In the genomic region with DNA sequence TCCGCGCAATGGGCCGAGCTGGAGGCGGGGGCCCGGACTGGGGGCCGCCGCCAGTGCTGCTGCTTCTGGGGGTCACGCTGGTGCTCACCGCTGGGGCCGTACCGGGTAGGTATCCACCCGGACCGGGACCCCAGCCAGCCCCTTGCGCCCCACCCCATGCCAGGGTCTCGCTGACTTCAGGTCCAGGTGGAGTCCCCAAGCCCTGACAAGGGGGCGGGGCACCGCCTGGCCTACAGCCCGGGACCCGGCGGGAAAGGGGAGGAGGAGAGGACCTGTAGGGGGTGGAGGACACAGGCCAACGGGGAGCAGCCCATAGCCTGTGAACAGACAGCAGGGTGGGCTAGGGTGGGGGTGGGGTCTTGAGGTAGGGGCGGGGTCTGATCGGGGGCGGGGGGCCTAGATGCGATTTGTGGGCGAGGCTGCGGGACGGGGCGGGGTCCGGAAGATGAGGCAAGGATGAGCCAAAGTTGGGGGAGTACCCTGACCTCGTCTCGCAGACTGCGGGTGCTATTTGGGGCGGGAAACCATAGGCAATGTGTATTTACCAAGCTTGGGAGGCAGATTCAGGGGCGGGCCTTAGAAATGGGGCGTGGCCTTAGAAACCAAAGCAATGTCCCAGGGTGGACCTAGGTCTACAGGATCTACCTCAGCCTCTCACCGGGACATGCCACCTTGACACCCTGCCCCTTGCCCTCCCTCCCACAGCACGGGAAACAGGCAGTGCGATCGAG, we compare ENCODE assay signal across 8 mouse cellular contexts. TPM values are rescaled to one million over a fixed set of nuclear protein-coding genes. Genes with fewer than 3 reads are reported as not detected.
DNase-seq lines count a peak whose midpoint lies in the region; ATAC-seq and TF ChIP-seq lines count a peak whose summit lies in the region.

No protein-coding gene starts in this region.

- TF ChIP-seq CTCF in ES-Bruce4 (IDR thresholded peaks at IDR 0.05; ENCODE audit: low read depth, low read length), result no peak
- TF ChIP-seq CTCF in liver, postnatal 0 days (IDR thresholded peaks at IDR 0.05; ENCODE audit: low read depth), result no peak

- peaks cover 4% of the 10 kb centered on the region for H3K4me1 ChIP-seq in ES-Bruce4 (ENCODE audit: control insufficient read depth, insufficient read depth, low read length)
- H3K4me1 ChIP-seq in embryonic facial prominence, embryonic 14.5 days (ENCODE audit: control insufficient read depth, insufficient read depth, low read length), result peaks cover 13% of the 10 kb centered on the region
- H3K4me1 ChIP-seq in liver, postnatal 0 days (ENCODE audit: insufficient read depth), result peaks cover 11% of the 10 kb centered on the region
- peaks cover 53% of the 10 kb centered on the region for H3K4me1 ChIP-seq in neural tube, embryonic 15.5 days

- no peak for TF ChIP-seq POLR2A in ES-Bruce4 (IDR thresholded peaks at IDR 0.05; ENCODE audit: insufficient read depth, low read length)

- H3K27me3 ChIP-seq in ES-Bruce4 (ENCODE audit: control insufficient read depth, insufficient read depth, low read length, poor library complexity, severe bottlenecking), result 0 out of 2 replicates have a peak, but pooled peaks cover 1% of the 10 kb centered on the region
- peaks cover 9% of the 10 kb centered on the region; the same call in 1 of the 2 replicates for H3K27me3 ChIP-seq in embryonic facial prominence, embryonic 14.5 days (replicated peaks; ENCODE audit: control insufficient read depth, insufficient read depth, low read length)
- H3K27me3 ChIP-seq in liver, postnatal 0 days (ENCODE audit: insufficient read depth, low read length), result peaks cover 23% of the 10 kb centered on the region
- H3K27me3 ChIP-seq in neural tube, embryonic 15.5 days (replicated peaks), result no peaks in the 10 kb centered on the region

- 3% methylated on average over 25 of the region's 40 CpGs for WGBS in embryonic facial prominence, embryonic 14.5 days
- 2% methylated on average over 31 of the region's 40 CpGs for WGBS in liver, postnatal 0 days (ENCODE audit: insufficient replicate concordance)
- WGBS in neural tube, embryonic 15.5 days, result under 1% methylated on average over 34 of the region's 40 CpGs

- H3K27ac ChIP-seq in ES-Bruce4 (ENCODE audit: insufficient read depth, low read length), result no peak overlapping the region
- H3K27ac ChIP-seq in embryonic facial prominence, embryonic 14.5 days (replicated peaks; ENCODE audit: low read depth, low read length), result no peak overlapping the region
- no peak overlapping the region for H3K27ac ChIP-seq in liver, postnatal 0 days (ENCODE audit: low read depth)
- H3K27ac ChIP-seq in neural tube, embryonic 15.5 days (replicated peaks), result peak overlapping the region; percentile 94

- peak; percentile 76 for ATAC-seq in embryonic facial prominence, embryonic 14.5 days (ENCODE audit: low read depth)
- peak; percentile 69 for ATAC-seq in liver, postnatal 0 days
- ATAC-seq in neural tube, embryonic 15.5 days (ENCODE audit: low FRiP score), result peak; percentile 75

- no peak for TF ChIP-seq EP300 in ES-Bruce4 (IDR thresholded peaks at IDR 0.05; ENCODE audit: insufficient read depth, low read depth, low read length)
- no peak for TF ChIP-seq EP300 in liver, postnatal 0 days (IDR thresholded peaks at IDR 0.05; ENCODE audit: low read depth)

- intact Hi-C loops in heart, postnatal 10 days (cut with DNase I), result no loop called here

- peak; percentile 75 to 81 for DNase-seq in adrenal gland, postnatal 36 days
- peak; percentile 69 for DNase-seq in embryonic facial prominence, embryonic 14.5 days (ENCODE audit: low spot score)
- DNase-seq in heart, postnatal 10 days, result peak; percentile 43 to 60
- peak; percentile 46 to 53 for DNase-seq in layer of hippocampus, adult 18-20 months (ENCODE audit: low spot score in 2 of 2)
- peak; percentile 57 for DNase-seq in liver, postnatal 0 days
- peak; percentile 31 for DNase-seq in urinary bladder, postnatal 25 days (ENCODE audit: low spot score)

- peak overlapping the region; percentile 67 for H3K9ac ChIP-seq in ES-Bruce4 (ENCODE audit: low read depth, poor library complexity, severe bottlenecking)
- H3K9ac ChIP-seq in embryonic facial prominence, embryonic 14.5 days (ENCODE audit: low read depth, low read length), result peak overlapping the region; percentile 64
- H3K9ac ChIP-seq in liver, postnatal 0 days (replicated peaks), result peak overlapping the region; percentile 51; the same call in 1 of the 2 replicates
- peak overlapping the region; percentile 86 for H3K9ac ChIP-seq in neural tube, embryonic 15.5 days (replicated peaks)

- peak overlapping the region; percentile 100 for H3K4me2 ChIP-seq in embryonic facial prominence, embryonic 14.5 days (ENCODE audit: low read depth, low read length)
- H3K4me2 ChIP-seq in liver, postnatal 0 days (ENCODE audit: low read depth, low read length), result peak overlapping the region; percentile 99
- peak overlapping the region; percentile 90 for H3K4me2 ChIP-seq in neural tube, embryonic 15.5 days

- no peaks in the 10 kb centered on the region for H3K36me3 ChIP-seq in ES-Bruce4 (ENCODE audit: control insufficient read depth, insufficient read depth, low read length, poor library complexity, severe bottlenecking)
- H3K36me3 ChIP-seq in embryonic facial prominence, embryonic 14.5 days (ENCODE audit: control insufficient read depth, insufficient read depth, low read length), result peaks cover 6% of the 10 kb centered on the region; the same call in 1 of the 2 replicates
- no peaks in the 10 kb centered on the region for H3K36me3 ChIP-seq in liver, postnatal 0 days (replicated peaks; ENCODE audit: insufficient read depth, low read length)
- H3K36me3 ChIP-seq in neural tube, embryonic 15.5 days, result peaks cover 3% of the 10 kb centered on the region; the same call in 1 of the 2 replicates

- peak overlapping the region; percentile 70 for H3K4me3 ChIP-seq in ES-Bruce4 (ENCODE audit: low read depth, low read length)
- peak overlapping the region; percentile 64 for H3K4me3 ChIP-seq in embryonic facial prominence, embryonic 14.5 days (ENCODE audit: low read depth, low read length)
- H3K4me3 ChIP-seq in liver, postnatal 0 days (ENCODE audit: low read depth, low read length), result peak overlapping the region; percentile 62
- H3K4me3 ChIP-seq in neural tube, embryonic 15.5 days (replicated peaks), result peak overlapping the region; percentile 63

- no peaks in the 10 kb centered on the region for H3K9me3 ChIP-seq in ES-Bruce4 (replicated peaks; ENCODE audit: control insufficient read depth, insufficient read depth, low read length, poor library complexity, severe bottlenecking)
- no peaks in the 10 kb centered on the region for H3K9me3 ChIP-seq in embryonic facial prominence, embryonic 14.5 days (ENCODE audit: control insufficient read depth, low read length)
- no peaks in the 10 kb centered on the region for H3K9me3 ChIP-seq in liver, postnatal 0 days (ENCODE audit: low read length)
- no peaks in the 10 kb centered on the region for H3K9me3 ChIP-seq in neural tube, embryonic 15.5 days (replicated peaks)

RNA-seq across cellular contexts. Expression of gene Cspg5, which starts 2.2 kb away (rescaled TPM):
- polyA plus RNA-seq in ES-Bruce4 (2011; ENCODE audit: insufficient read depth, insufficient read length, low read depth, missing spikeins), result 1.0 and 1.2 TPM in 2 replicates
- total RNA-seq in adrenal gland, postnatal 36 days (2021), result 10 to 100 TPM; 22.6 to 22.8 TPM
- 8.3 and 9.6 TPM in 2 replicates for polyA plus RNA-seq in embryonic facial prominence, embryonic 14.5 days (2014; fragmentation: Nextera tagmentation; extraction: Ambion mirVana)
- total RNA-seq in heart, postnatal 10 days (2021), result under 1 TPM; 0.43 to 0.55 TPM
- total RNA-seq in layer of hippocampus, adult 18-20 months (2021), result 100 to 1,000 TPM; 288 to 297 TPM
- polyA plus RNA-seq in liver, postnatal 0 days (2015; fragmentation: Nextera tagmentation; extraction: Ambion mirVana), result 0.31 and 0.41 TPM in 2 replicates
- polyA plus RNA-seq in neural tube, embryonic 15.5 days (2015; fragmentation: Nextera tagmentation; extraction: Ambion mirVana), result 145 and 180 TPM in 2 replicates

RNA-seq across cellular contexts. Expression of gene Elp6, which starts 59.2 kb away (rescaled TPM):
- 8.5 and 9.0 TPM in 2 replicates for polyA plus RNA-seq in ES-Bruce4 (2011; ENCODE audit: insufficient read depth, insufficient read length, low read depth, missing spikeins)
- 1 to 10 TPM; 8.0 to 9.8 TPM for total RNA-seq in adrenal gland, postnatal 36 days (2021)
- 17.7 and 21.5 TPM in 2 replicates for polyA plus RNA-seq in embryonic facial prominence, embryonic 14.5 days (2014; fragmentation: Nextera tagmentation; extraction: Ambion mirVana)
- total RNA-seq in heart, postnatal 10 days (2021), result 1 to 10 TPM; 4.5 to 4.7 TPM
- 10 to 100 TPM; 11.1 to 11.8 TPM for total RNA-seq in layer of hippocampus, adult 18-20 months (2021)
- polyA plus RNA-seq in liver, postnatal 0 days (2015; fragmentation: Nextera tagmentation; extraction: Ambion mirVana), result 3.2 and 3.3 TPM in 2 replicates
- 38.0 and 41.0 TPM in 2 replicates for polyA plus RNA-seq in neural tube, embryonic 15.5 days (2015; fragmentation: Nextera tagmentation; extraction: Ambion mirVana)

Comparison
In these comparisons a context has a peak if more than half of its experiments do, and no peak if none do; other contexts are left out.
1. RNA of gene Cspg5, which starts 2.2 kb away (polyA plus RNA-seq): 145 to 180 TPM in neural tube, embryonic 15.5 days; 8.3 to 9.6 TPM in embryonic facial prominence, embryonic 14.5 days, 1.0 to 1.2 TPM in ES-Bruce4 and 0.31 to 0.41 TPM in liver, postnatal 0 days; every median in the first group is over 10 times any median in the second.
2. Peak in every context shown above with its lines, with median percentiles within 50 percentile points of each other: H3K4me3 ChIP-seq, H3K9ac ChIP-seq, DNase-seq, ATAC-seq and H3K4me2 ChIP-seq.